Mouse (Mus musculus) induced T-regulatory cell, adult 2 months (primary cell): ENCODE data around the gene Fblim1.
A peak's percentile ranks its signal among the peaks of the same experiment; 100 is the strongest.
"Not testable (repeated sequence)": the region's sequence is repeated elsewhere in the genome, so short reads cannot be mapped to it uniquely, and the experiment has no call there.

Source experiments
- DNase-seq: peaks from one replicate; pipeline ENCODE4 v3.0.0-alpha.2; 2012; ENCODE audit warnings: low read depth

The Fblim1 gene

DNA sequence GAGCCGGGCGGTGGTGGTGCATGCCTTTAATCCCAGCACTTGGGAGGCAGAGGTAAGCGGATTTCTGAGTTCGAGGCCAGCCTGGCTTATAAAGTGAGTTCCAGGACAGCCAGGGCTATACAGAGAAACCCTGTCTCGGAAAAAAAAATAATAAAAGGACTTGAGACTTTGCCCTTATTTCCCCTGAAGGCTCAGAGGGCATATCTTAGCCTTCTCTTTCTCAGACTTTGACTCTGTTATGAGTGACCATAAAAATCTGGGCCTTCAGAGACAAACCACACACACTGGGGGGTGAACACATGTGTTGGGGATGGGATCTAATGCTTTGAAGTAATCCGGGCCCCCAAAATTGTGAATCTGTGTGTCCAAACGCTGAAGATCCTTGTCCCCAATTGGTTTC is 38.7 kb downstream of the Fblim1 start:
- DNase-seq: not testable (repeated sequence)

DNA sequence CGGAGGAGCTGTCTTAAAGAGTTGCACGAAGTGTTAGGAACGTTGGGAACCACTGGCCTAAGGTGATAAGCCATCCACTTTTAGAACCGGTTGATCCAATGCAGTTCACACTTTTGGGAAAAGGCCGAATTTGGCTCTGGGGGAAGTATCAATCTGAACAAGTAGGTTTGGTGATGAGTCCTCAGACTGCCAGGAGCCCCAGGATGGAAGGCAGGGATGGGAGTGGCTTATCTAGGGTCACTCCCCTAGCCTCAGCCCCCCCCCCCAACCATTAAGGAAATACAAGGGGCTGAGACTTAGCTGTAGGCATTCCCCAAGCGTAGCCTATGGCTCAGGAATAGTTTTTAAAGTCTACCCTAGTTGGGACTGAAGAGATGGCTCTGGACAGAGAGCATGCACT is 39.7 kb downstream of the Fblim1 start:
- DNase-seq: no peak

DNA sequence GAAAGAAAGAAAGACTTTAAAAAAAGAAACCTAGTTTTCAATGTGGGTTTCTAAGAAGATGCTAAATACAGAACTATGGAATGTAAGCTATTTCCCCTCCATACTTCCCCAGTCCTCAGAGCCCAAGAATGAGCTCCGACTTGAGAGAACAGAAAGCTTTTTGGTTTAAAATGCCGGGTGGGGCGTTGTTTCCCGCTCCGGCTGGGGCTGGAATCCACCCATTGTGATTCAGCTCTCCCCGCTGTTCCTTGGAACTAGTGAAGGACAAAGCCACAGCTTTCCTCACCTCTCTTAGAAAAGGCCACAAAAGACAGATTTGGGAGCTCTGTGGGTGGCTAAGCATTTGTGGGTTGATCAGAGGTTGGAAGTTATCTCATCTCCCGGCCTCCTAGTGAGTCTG is 40.6 kb downstream of the Fblim1 start:
- no peak for DNase-seq

DNA sequence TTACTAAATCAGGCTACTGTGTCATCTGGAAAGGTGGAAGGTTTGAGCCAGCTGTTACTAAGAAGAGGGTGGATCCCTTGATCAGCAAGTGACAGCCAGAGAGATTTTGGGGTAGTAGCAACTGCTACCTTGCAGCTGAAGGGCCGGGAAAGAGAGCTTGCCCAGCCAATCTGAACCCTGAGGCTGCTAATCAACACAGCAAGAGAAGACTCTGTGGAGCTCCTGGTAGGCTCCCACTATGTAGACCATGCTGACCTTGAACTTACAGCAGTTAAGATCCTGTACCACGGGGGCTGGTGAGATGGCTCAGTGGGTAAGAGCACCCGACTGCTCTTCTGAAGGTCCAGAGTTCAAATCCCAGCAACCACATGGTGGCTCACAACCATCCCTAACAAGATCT is 41.2 kb downstream of the Fblim1 start:
- DNase-seq: no peak

DNA sequence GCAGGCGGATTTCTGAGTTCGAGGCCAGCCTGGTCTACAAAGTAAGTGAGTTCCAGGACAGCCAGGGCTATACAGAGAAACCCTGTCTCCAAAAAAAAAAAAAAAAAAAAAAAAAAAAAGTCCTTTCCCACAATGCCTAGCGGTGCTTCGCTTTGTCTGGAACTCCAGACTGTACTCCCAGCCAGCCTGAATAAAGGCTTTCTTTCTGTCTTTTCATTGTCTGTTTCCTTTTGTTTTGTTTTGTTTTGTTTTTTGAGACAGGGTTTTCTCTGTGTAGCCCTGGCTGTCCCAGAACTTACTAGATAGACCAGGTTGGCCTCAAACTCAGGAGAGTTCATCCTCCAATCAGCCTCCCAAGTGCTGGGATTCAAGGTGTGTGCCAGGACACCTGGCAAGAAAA is 41.7 kb downstream of the Fblim1 start:
- DNase-seq: no peak

DNA sequence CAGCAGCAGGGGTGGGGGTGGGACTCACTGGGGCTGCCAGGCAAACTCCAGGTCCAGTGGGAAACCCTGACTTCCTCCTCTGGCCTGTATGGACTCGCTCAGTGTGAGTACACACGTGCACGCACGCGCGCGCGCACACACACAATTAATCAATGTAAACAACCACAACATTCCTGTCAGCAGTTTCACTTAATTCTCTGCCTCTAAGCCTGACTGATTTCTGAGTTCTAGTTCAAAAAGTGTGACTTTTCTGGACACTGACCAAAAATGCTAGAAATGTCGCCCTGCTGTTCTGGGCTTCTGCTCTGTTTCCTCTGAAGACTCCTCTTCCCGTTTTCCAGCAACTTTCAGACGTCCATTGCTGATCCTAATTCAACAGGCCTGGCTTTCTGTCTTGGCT is 43.6 kb downstream of the Fblim1 start:
- DNase-seq: no peak

DNA sequence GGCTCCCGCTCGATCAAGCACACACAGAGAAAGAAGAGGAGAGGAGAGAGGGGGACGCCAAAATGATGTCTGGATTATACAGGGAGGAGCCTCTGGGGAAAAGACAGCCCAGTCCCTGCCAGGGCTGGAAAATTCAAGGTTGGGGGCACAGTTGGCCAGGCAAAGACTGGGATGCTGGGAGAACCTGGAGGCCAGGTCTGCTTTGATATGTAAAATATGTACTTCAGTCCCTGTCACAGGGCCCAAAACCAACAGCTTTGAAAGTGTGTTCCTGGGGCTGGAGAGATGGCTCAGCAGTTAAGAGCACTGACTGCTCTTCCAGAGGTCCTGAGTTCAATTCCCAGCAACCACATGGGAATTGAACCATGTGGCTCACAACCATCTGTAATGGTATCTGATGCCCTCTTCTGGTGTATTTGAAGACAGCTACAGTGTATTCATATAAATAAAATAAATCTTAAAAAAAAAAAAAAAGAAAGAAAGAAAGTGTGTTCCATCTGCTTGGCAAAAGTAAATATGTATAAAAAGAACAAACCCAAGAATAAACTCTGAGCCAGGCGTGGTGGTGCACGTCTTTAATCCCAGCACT is 44.5 kb downstream of the Fblim1 start:
- DNase-seq: not testable (repeated sequence)

DNA sequence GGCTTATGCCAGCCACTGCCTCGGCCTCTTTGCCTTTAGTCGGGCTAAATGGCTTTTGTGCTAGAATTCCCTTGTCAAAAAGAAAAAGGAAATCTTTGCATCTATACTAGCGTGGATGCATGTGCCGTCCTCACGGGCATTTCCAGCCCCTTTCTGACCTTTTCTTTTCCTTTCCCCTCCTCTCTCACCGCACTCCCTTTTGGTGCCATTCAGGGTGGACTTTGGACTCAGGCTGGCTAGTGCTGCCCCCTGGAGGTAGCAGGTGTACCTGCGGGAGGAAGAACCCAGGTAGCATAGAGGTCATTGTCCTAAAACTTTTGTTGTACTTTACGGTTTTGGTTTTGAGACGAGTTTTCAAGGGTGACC is 46.0 kb downstream of the Fblim1 start:
- peak; percentile 92 for DNase-seq

DNA sequence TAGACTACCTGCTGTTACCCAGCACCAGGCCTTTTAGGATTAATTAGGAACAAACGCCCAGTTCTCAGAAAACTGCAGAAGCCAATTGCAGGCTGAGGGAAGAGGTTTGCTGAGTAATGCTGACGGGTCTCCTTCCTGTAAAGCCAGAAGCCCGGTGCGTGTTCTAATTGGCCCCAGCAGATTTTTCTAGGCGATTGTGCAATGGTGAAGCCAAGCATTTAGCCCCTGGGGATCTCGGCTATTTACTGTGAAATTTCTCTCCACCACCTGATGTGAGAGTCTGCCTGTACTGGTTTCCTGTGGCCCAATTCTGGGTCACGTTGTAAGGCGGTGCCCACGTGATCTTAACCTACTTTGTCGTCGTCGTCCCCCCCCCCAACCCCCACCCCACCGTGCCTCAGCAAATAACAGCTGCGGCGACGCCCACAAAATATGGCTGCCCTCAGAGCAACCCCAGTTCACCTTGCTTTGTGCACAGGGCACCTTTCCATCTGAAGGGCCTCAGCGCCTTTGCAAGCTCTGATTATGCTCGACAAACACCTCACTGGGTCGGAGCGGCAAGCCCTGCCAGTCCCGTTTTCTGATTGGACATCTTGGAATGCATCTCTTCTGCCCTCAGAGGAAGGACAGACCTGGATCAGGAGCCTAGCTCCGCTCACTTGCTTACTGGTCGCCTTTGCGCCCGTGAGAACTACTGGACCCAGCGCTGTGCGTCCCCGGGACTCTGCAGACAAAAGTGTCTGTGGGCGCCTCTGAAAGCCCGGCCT is 46.6 kb downstream of the Fblim1 start:
- DNase-seq: peak; percentile 93

DNA sequence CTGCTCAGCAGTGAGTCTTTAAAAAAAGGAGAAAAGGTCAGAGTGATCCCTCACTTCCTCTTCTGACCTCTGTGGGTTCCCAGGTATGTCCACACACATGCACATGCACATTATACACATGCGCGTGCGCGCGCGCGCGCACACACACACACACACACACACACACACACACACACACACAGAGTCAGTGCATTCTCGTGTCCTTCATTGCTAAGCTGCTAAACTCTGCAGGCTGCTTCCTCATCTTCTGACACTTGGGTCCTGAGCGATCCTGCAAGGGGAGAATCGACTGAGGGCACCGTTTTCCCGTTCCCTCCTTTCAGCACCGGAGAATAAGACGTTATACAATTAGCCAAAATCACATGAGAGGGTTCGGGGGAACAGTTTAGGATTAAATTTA is 47.2 kb downstream of the Fblim1 start:
- DNase-seq: peak; percentile 75

DNA sequence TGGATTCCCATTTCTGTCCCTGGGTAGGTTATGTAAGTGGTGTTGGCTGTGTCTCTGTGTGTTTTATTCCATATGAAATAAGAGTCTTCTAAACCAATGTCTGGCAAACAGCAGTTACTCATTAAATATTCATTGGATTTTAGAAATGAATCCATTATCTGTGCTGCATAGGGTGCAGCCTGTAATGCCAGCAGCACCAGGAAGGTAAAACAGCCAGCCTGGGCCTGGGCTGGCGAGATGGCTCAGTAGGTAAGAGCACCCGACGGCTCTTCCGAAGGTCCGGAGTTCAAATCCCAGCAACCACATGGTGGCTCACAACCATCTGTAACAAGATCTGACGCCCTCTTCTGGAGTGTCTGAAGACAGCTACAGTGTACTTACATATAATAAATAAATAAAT is 49.7 kb downstream of the Fblim1 start:
- not testable (repeated sequence) for DNase-seq

DNA sequence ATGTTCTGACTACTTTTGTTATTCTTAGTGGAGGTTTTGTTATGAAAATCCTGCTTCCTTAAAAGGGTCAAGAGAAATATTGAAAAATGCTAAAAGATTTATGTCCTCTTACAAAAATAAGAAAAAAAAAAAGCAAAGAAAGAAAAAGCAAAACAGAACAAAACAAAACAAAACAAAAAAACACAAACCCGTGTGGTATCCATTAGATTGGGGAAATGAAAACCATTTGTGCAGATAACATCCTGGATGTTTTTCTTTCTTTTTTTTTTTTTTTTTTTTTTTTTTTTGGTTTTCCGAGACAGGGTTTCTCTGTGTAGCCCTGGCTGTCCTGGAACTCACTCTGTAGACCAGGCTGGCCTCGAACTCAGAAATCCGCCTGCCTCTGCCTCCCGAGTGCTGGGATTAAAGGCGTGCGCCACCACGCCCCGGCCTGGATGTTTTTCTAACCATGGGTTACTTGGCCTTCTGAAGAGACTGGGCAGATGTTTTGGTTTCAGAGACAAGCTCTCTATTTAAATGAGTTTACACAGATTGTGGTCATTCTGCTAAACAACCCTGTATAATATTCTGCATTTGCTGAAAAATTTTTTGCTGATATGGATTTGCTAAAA is 51.5 kb downstream of the Fblim1 start:
- not testable (repeated sequence) for DNase-seq

DNA sequence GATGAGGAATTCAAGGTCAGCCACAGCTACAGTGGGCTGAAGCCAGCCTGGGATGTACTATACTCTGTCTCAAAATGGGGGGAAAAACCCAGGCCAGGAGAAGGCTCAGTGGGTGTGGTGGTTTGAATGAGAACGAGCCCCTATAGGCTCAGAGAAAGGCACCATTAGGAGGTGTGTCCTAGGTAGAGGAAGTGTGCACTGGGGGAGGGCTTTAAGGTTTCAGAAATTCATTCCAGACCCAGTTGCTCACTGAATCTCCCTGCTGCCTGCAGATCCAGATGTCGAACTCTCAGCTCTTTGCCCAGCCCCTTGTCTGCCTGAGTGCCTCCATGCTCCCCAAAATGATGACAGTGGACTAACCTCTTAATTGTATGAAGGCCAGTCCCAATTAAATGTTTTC is 53.4 kb downstream of the Fblim1 start:
- DNase-seq: peak; percentile 79

DNA sequence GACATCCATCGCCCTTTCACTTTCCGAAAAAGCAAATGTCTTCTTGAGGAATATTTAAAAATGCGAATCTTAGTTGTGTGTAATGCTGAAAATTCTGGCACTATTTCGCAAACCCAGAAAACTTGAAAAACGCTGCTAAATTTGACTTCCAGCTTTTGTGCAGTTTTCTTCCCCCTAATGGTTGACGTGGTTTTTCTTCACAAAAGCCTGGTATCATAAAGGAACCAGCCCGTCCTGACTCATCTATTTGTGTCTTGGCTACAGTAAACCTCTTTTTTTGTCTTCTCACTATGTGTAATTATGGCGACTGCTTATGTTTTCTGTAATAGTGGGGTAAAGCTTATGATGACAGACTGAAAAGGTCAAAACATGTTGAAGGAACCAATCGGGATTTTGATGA is 58.6 kb downstream of the Fblim1 start:
- no peak for DNase-seq

DNA sequence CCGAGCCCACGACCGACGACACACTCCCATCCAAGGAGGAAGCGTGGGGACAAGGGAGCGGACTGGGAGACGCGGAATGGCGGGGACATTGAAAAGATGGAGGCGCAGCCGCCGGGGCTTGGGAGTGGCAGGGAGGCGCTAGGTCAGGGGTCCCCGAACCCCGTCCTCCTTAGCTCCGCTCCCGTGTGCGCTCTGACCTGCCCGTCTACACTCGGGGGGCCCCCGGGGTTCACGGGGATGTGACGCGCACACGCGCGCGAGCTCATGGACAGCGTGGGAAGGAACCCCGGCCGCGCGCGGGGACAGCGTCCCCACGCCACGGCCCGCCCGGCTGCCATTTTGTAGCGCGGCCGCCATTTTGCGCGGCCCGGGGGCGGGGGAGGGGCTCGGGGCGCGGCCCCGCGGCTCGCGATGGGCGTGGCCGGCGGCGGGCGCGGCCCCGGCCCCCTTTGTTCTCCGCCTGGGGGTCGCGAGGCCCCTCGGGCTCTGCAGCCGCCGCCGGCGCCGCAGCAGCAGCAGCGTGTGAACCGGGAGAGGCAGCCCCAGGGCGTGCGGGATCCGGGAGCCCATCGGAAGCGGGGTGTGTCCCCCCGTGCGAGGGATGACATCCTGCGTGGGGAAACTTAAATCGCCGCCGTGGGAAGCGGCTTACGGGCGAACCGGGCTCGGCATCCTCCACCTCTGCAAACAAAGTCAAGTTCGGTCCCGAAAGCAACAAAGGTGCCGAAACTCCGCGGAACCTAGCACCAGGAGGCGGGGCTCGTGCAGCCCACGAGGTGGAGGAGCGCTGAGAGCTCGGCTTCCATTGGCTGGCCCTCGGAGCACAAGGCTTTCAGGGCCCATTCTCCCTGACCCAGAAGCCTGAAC is 59.3 kb downstream of the Fblim1 start:
- peak; percentile 91 for DNase-seq

DNA sequence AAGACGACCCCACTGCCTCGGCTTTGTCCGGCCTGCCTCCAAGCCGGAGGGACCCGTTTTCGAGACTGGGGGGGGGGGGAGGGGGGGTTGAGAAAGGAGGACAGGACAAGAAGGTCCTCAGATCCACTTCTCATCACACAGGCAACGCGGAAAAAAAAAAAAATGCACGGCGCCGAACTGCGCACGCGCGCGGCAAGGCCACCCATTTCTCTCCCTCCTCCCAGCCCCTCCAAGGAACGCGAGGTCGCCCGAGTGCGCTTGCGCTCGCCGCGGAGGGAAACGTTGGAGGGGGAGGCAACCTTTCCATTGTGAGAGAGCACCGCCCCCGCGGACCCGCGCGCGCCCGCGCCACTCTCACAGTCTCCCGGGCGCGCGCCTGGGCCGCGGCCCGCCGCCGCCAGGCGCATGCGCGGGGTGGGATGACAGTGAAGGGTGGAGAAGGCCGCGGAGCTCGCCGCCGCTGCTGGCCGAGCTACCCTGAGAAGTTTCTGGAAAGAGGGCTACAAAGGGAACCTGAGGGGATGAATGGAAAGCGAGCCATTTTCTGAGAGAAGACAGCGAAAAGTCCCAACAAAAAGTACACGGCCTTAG is 60.1 kb downstream of the Fblim1 start:
- DNase-seq: peak; percentile 100

DNA sequence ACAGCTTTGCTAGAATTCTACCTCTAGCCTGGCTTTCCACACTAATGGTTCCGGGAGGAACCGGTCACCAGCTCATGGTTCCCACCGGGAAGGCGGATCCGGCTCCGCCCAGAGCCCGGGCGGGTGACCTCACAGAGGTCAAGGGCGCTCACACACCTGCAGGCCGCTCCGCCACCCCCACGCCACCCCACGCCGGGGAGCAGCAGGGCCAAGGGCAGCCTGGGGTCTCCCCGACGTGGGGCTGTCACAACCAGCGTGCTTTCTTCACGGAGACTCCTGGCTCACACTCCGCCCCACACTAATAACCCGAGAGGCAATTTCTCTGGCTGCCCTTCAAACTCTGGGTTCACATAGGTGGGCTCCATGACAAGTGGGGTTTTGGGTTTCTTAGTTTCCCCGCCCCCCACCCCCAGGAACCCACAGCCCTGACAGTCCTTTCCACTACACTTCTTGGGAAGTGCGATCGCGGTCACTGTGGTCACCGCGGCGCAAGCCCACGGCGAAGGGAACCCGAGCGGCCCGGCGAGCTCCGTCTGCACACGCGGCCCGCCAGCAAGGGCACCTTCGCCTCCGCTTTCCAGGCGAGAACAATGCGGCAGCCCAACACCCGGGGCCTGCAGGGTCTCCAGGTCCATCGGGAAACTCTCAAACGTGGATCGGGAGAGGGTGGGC is 60.7 kb downstream of the Fblim1 start:
- no peak for DNase-seq

DNA sequence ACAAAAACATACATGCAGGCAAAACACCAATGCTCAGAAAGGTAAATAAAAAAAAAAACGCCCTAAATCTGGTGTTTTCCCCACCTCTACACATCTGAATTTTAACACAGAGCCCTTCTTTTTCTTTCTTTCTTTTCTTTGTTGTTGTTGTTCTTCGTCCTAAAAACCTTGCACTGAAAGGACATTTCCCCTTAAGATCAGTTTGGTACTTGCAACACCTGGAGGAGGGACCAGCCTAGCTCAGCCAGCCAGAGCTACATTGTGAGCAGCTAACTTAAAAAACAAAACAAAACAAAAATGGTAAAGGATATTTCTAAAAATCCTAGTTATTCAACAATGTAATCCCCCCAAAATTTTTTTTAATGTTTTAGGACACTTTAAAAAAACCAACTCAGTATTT is 61.4 kb downstream of the Fblim1 start:
- peak; percentile 49 for DNase-seq

DNA sequence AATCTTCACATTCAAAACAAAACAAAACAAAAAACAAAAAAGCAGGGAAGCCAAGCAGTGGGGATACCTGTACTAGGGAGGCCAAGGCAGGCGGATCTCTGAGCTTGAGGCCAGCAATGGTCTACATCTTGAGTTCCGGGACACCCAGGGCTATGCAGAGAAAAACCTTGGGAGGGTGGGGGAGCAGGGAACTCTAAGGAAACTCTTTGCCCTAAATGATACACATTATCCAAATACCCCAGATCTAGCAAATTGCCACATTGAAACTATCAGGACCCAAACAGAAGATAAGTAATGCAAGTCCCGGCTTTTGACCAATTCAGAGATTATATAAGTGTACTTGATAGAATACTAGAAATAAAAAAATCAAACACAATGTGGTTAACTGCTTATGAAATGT is 62.3 kb downstream of the Fblim1 start:
- DNase-seq: no peak

DNA sequence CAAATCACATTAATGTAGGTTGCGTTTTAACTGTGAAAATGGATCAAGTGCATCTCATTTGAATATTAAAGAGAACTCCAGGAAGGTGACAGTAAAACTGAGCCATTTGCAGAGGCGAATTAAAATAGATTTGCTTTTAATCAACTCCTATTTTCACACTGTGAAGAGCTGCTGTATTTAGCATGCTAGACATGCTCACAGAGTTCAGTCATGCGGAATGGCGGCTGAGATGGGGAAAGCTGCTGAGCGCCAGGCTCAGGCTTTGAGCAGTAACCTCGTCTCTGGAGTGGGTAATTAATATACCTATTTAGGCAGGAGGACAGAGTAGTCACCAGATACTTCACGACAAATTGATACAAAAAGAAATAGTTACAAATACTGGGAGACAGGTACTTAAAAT is 64.0 kb downstream of the Fblim1 start:
- no peak for DNase-seq

DNA sequence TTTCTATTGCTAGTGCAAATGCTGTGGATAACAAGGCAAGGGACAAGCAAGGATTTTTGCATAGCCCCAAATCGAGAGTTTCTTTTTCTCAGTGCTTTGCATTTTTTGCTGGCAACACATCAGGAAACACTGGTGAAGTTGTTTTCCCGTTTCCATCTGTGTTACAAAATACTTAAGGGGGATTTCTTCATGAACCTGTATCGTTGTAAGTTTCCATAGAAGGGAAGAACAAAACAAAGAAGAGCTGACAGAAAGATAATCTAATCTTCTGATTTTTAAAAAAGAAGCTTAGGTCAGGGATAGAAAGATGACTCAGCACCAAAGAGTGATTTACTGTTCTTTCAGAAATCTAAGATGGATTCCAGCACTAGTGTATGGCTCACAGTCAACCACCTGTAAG is 65.1 kb downstream of the Fblim1 start:
- no peak for DNase-seq
